Comparison of ENCODE assay signal across 10 mouse cellular contexts in the genomic region with DNA sequence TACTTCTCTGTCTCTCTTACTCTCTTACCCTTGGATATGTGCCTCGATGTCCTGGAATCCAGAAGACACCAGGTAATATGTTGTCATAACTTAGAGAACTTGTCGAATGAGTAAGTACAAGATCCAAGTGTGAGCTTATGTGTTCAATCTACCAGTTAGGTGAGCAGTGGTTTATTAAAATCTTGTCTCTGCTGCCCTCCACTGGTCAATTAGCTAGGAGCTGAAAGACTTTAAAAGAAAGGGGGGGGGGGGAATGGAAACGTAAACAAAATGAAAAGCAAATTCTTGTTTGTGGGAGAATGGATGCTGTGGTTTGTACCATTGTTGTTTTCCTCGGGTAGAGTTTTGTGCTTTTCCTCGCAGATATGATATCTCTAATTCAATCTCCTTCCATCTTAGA. TPM values are rescaled to one million over a fixed set of nuclear protein-coding genes. Genes with fewer than 3 reads are reported as not detected.
DNase-seq lines count a peak whose midpoint lies in the region; ATAC-seq and TF ChIP-seq lines count a peak whose summit lies in the region.
"Had no signal": no experiment of that assay in that cellular context is flagged by ENCODE, and none has a peak within 500 bp of the region (broad histone marks: within the 10 kb centered on the region; RNA-seq: fewer than 3 reads in every experiment).

No protein-coding gene starts in this region.

- no peak overlapping the region for H3K4me2 ChIP-seq in hindbrain, embryonic 15.5 days
- H3K4me2 ChIP-seq in hindbrain, embryonic 12.5 days (replicated peaks), result no peak overlapping the region
- no peak overlapping the region for H3K4me2 ChIP-seq in kidney, postnatal 0 days (ENCODE audit: low read length)
- H3K4me2 ChIP-seq: embryonic facial prominence, embryonic 13.5 days; liver, embryonic 13.5 days had no signal

- H3K9me3 ChIP-seq in hindbrain, embryonic 15.5 days, result no peaks in the 10 kb centered on the region
- no peaks in the 10 kb centered on the region for H3K9me3 ChIP-seq in hindbrain, embryonic 12.5 days (replicated peaks)
- H3K9me3 ChIP-seq in kidney, postnatal 0 days (replicated peaks; ENCODE audit: low read length), result no peaks in the 10 kb centered on the region
- H3K9me3 ChIP-seq: embryonic facial prominence, embryonic 13.5 days; liver, embryonic 13.5 days had no signal

- no peaks in the 10 kb centered on the region for H3K36me3 ChIP-seq in hindbrain, embryonic 15.5 days
- no peaks in the 10 kb centered on the region for H3K36me3 ChIP-seq in hindbrain, embryonic 12.5 days
- no peaks in the 10 kb centered on the region for H3K36me3 ChIP-seq in kidney, postnatal 0 days (ENCODE audit: insufficient read depth, low read length)
- H3K36me3 ChIP-seq: embryonic facial prominence, embryonic 13.5 days; liver, embryonic 13.5 days had no signal

- no peak overlapping the region for H3K4me3 ChIP-seq in hindbrain, embryonic 15.5 days
- no peak overlapping the region for H3K4me3 ChIP-seq in hindbrain, embryonic 12.5 days
- no peak overlapping the region for H3K4me3 ChIP-seq in kidney, postnatal 0 days (replicated peaks; ENCODE audit: low read depth, low read length)
- H3K4me3 ChIP-seq: embryonic facial prominence, embryonic 13.5 days; liver, embryonic 13.5 days had no signal

- WGBS in hindbrain, embryonic 15.5 days, result 42% methylated on average over 5 of the region's 5 CpGs
- 40% methylated on average over 5 of the region's 5 CpGs for WGBS in hindbrain, embryonic 12.5 days
- 34% methylated on average over 5 of the region's 5 CpGs for WGBS in kidney, postnatal 0 days

- H3K4me1 ChIP-seq in hindbrain, embryonic 15.5 days (replicated peaks), result no peaks in the 10 kb centered on the region
- no peaks in the 10 kb centered on the region for H3K4me1 ChIP-seq in hindbrain, embryonic 12.5 days
- H3K4me1 ChIP-seq in kidney, postnatal 0 days (replicated peaks; ENCODE audit: insufficient read depth, low read length), result no peaks in the 10 kb centered on the region
- H3K4me1 ChIP-seq: embryonic facial prominence, embryonic 13.5 days; liver, embryonic 13.5 days had no signal

- H3K9ac ChIP-seq in hindbrain, embryonic 15.5 days, result no peak overlapping the region
- no peak overlapping the region for H3K9ac ChIP-seq in hindbrain, embryonic 12.5 days
- H3K9ac ChIP-seq in kidney, postnatal 0 days (ENCODE audit: low read depth, low read length), result no peak overlapping the region
- H3K9ac ChIP-seq: embryonic facial prominence, embryonic 13.5 days; liver, embryonic 13.5 days had no signal

- DNase-seq in urinary bladder, postnatal 25 days (ENCODE audit: low spot score), result peak; percentile 42
- no peak for DNase-seq in urinary bladder, postnatal 10 days (ENCODE audit: low spot score)
- DNase-seq in cerebellum, adult 9-11 months, result peak; percentile 25
- peak; percentile 90 for DNase-seq in kidney, postnatal 0 days (ENCODE audit: low spot score)
- peak; percentile 79 for DNase-seq in retina, embryonic 14.5 days (ENCODE audit: low spot score)
- DNase-seq in urinary bladder, adult 18-20 months (ENCODE audit: low spot score in 2 of 2), result no peak
- DNase-seq: liver, embryonic 13.5 days had no signal

- TF ChIP-seq CTCF in kidney, postnatal 0 days (IDR thresholded peaks at IDR 0.05; ENCODE audit: low read depth), result peak; percentile 82

- H3K27ac ChIP-seq in hindbrain, embryonic 15.5 days (replicated peaks), result no peak overlapping the region
- no peak overlapping the region for H3K27ac ChIP-seq in hindbrain, embryonic 12.5 days
- H3K27ac ChIP-seq in kidney, postnatal 0 days, result no peak overlapping the region
- H3K27ac ChIP-seq: embryonic facial prominence, embryonic 13.5 days; liver, embryonic 13.5 days had no signal

- 0 out of 2 replicates have a peak, but pooled peaks have one; percentile 45 for ATAC-seq in hindbrain, embryonic 15.5 days (ENCODE audit: low FRiP score, low read depth)
- no peak for ATAC-seq in hindbrain, embryonic 12.5 days (ENCODE audit: low FRiP score)
- ATAC-seq in kidney, postnatal 0 days (replicated peaks; ENCODE audit: low FRiP score, low read depth), result no peak

- H3K27me3 ChIP-seq in hindbrain, embryonic 15.5 days, result no peaks in the 10 kb centered on the region
- H3K27me3 ChIP-seq in hindbrain, embryonic 12.5 days, result no peaks in the 10 kb centered on the region
- H3K27me3 ChIP-seq in kidney, postnatal 0 days (ENCODE audit: insufficient read depth, low read length), result no peaks in the 10 kb centered on the region
- H3K27me3 ChIP-seq: embryonic facial prominence, embryonic 13.5 days; liver, embryonic 13.5 days had no signal

RNA-seq across cellular contexts. Expression of a gene that starts 32.4 kb away (rescaled TPM):
- polyA plus RNA-seq in hindbrain, embryonic 15.5 days (2015; fragmentation: Nextera tagmentation; extraction: Ambion mirVana), result 0.05 and 0.12 TPM in 2 replicates
- polyA plus RNA-seq in hindbrain, embryonic 12.5 days (2016; fragmentation: Nextera tagmentation; extraction: Ambion mirVana), result 0.37 and 1.5 TPM in 2 replicates
- 0.32 and 0.62 TPM in 2 replicates for polyA plus RNA-seq in kidney, postnatal 0 days (2015; fragmentation: Nextera tagmentation; extraction: Ambion mirVana)

RNA-seq across cellular contexts. Expression of a gene that starts 46.8 kb away (rescaled TPM):
- polyA plus RNA-seq in hindbrain, embryonic 15.5 days (2015; fragmentation: Nextera tagmentation; extraction: Ambion mirVana), result 1.2 and 1.3 TPM in 2 replicates
- 4.5 and 5.1 TPM in 2 replicates for polyA plus RNA-seq in hindbrain, embryonic 12.5 days (2016; fragmentation: Nextera tagmentation; extraction: Ambion mirVana)
- 2.4 and 2.5 TPM in 2 replicates for polyA plus RNA-seq in kidney, postnatal 0 days (2015; fragmentation: Nextera tagmentation; extraction: Ambion mirVana)

Comparison
In these comparisons a context has a peak if more than half of its experiments do, and no peak if none do; other contexts are left out.
1. DNase-seq: peak in urinary bladder, postnatal 25 days (single experiment), cerebellum, adult 9-11 months (single experiment), kidney, postnatal 0 days (single experiment) and retina, embryonic 14.5 days (single experiment); none in urinary bladder, postnatal 10 days (single experiment) and urinary bladder, adult 18-20 months (0 of 2).